Mouse (Mus musculus) lung, embryonic 14.5 days (tissue): ENCODE measurements at regions not wholly inside any gene's neighbourhood (a gene's known extent, or its start where the extent isn't known, plus 50 kb on each side); places are given as distances from the start of the nearest gene placed in this dataset.
A peak's percentile ranks its signal among the peaks of the same experiment; 100 is the strongest.

ENCODE experiments used
- ATAC-seq: fragments of 200-750 bp; cut with Nextera tagmentation; 2 replicates; pipeline ENCODE4 v1.8.0; 2017; ENCODE audit warnings: mild to moderate bottlenecking, moderate TSS enrichment, moderate library complexity; ENCODE audit not compliant: insufficient read depth
- DNase-seq: peaks from one replicate; pipeline ENCODE4 v3.0.0-alpha.2; 2015
- H3K27ac ChIP-seq: fragments of 300-500 bp; sonication (generic); 2 replicates; pipeline ENCODE4 v1.5.1; 2014; ENCODE audit warnings: low read depth, mild to moderate bottlenecking, moderate library complexity
- H3K27me3 ChIP-seq: fragments of 300-500 bp; sonication (generic); 2 replicates; pipeline ENCODE4 v1.6.1; 2014; ENCODE audit warnings: low read length, control low read depth; ENCODE audit not compliant: insufficient read depth
- H3K36me3 ChIP-seq: fragments of 300-500 bp; sonication (generic); 2 replicates; pipeline ENCODE4 v1.6.1; 2014; ENCODE audit warnings: control low read depth; ENCODE audit not compliant: insufficient read depth
- H3K4me1 ChIP-seq: fragments of 300-500 bp; sonication (generic); 2 replicates; pipeline ENCODE4 v1.6.1; 2014; ENCODE audit warnings: antibody characterized with exemption, control low read depth; ENCODE audit not compliant: insufficient read depth
- H3K4me2 ChIP-seq: fragments of 300-500 bp; sonication (generic); 2 replicates; pipeline ENCODE4 v1.6.1; 2014; ENCODE audit warnings: mild to moderate bottlenecking
- H3K4me3 ChIP-seq: fragments of 300-500 bp; sonication (generic); 2 replicates; pipeline ENCODE4 v1.5.1; 2014; ENCODE audit warnings: low read depth, low read length
- H3K9ac ChIP-seq: fragments of 300-500 bp; sonication (generic); 2 replicates; pipeline ENCODE4 v1.6.1; 2014
- H3K9me3 ChIP-seq: fragments of 300-500 bp; sonication (generic); 2 replicates; pipeline ENCODE4 v1.6.1; 2016; ENCODE audit warnings: low read depth, low read length, control low read depth
- CTCF ChIP-seq: IDR thresholded peaks from 2 replicates; pipeline ENCODE4 v1.5.1; 2016; ENCODE audit warnings: antibody characterized with exemption, low read depth
- WGBS: fragments of 180-500 bp; shearing (Covaris S2); extraction: QIAGEN DNeasy Blood & Tissue Kit; methylation state at CpG from one replicate; pipeline ENCODE4 v1.1.7; 2014; 5-methylcytosine and 5-hydroxymethylcytosine counted together

- ATAC-seq, result no peak; the same call in 1 of the 2 replicates
- 50% methylated on average over 8 of the region's 8 CpGs for WGBS
These were observed 125.8 kb downstream of the Enc1 start for GRCm38 (mm10) chr13:97366723-97367122.

GRCm38 (mm10) chr13:97365557-97366244 lies 124.8 kb downstream of the Enc1 start:
- no peak overlapping the region for H3K4me3 ChIP-seq
- no peaks in the 10 kb centered on the region for H3K36me3 ChIP-seq
- WGBS, result 44% methylated on average over 18 of the region's 18 CpGs
- ATAC-seq, result no peak
- H3K9me3 ChIP-seq, result no peaks in the 10 kb centered on the region
- no peak overlapping the region for H3K27ac ChIP-seq
- no peaks in the 10 kb centered on the region for H3K27me3 ChIP-seq
- no peak overlapping the region for H3K9ac ChIP-seq
- H3K4me2 ChIP-seq, result no peak overlapping the region
- no peak for DNase-seq
- no peak for TF ChIP-seq CTCF
- peaks cover 13% of the 10 kb centered on the region for H3K4me1 ChIP-seq

More at GRCm38 (mm10) chr13:97366723-97367122, 125.8 kb downstream of the Enc1 start:
- Histone ChIP-seq H3K27me3 (no peaks in the 10 kb centered on the region), H3K4me1 (peaks cover 7% of the 10 kb centered on the region; the same call in 1 of the 2 replicates), H3K27ac (no peak overlapping the region), H3K4me3 (no peak overlapping the region), H3K4me2 (no peak overlapping the region), H3K9ac (no peak overlapping the region), H3K9me3 (no peaks in the 10 kb centered on the region), H3K36me3 (no peaks in the 10 kb centered on the region)
- TF ChIP-seq CTCF, result no peak
- peak; percentile 37 for DNase-seq

- WGBS, result 71% methylated on average over 9 of the region's 9 CpGs
- Histone ChIP-seq H3K27ac (no peak overlapping the region), H3K4me2 (no peak overlapping the region), H3K4me3 (no peak overlapping the region), H3K27me3 (no peaks in the 10 kb centered on the region), H3K9ac (no peak overlapping the region), H3K9me3 (no peaks in the 10 kb centered on the region), H3K36me3 (no peaks in the 10 kb centered on the region), H3K4me1 (peaks cover 16% of the 10 kb centered on the region)
- no peak for ATAC-seq
- DNase-seq, result no peak
- no peak for TF ChIP-seq CTCF
These were observed 124.1 kb downstream of the Enc1 start for GRCm38 (mm10) chr13:97365004-97365403.

GRCm38 (mm10) chr13:97363765-97364164 lies 122.9 kb downstream of the Enc1 start:
- Histone ChIP-seq H3K27ac (no peak overlapping the region), H3K27me3 (no peaks in the 10 kb centered on the region), H3K9ac (no peak overlapping the region), H3K4me1 (peaks cover 16% of the 10 kb centered on the region), H3K9me3 (no peaks in the 10 kb centered on the region), H3K36me3 (no peaks in the 10 kb centered on the region), H3K4me2 (no peak overlapping the region), H3K4me3 (no peak overlapping the region)
- 42% methylated on average over 5 of the region's 5 CpGs for WGBS
- DNase-seq, result peak; percentile 71
- ATAC-seq, result no peak
- TF ChIP-seq CTCF, result no peak

- H3K27ac ChIP-seq, result no peak overlapping the region
- no peaks in the 10 kb centered on the region for H3K9me3 ChIP-seq
- H3K4me3 ChIP-seq, result no peak overlapping the region
- peaks cover 16% of the 10 kb centered on the region for H3K4me1 ChIP-seq
- TF ChIP-seq CTCF, result no peak
- DNase-seq (no peak), ATAC-seq (no peak)
- H3K36me3 ChIP-seq, result no peaks in the 10 kb centered on the region
- no peak overlapping the region for H3K9ac ChIP-seq
- H3K27me3 ChIP-seq, result no peaks in the 10 kb centered on the region
- H3K4me2 ChIP-seq, result no peak overlapping the region
- 80% methylated on average over 4 of the region's 4 CpGs for whole genome bisulfite sequencing
These were observed 122.3 kb downstream of the Enc1 start for GRCm38 (mm10) chr13:97363214-97363613.

GRCm38 (mm10) chr13:97360551-97360950 lies 119.6 kb downstream of the Enc1 start:
- WGBS, result 33% methylated on average over 9 of the region's 9 CpGs

GRCm38 (mm10) chr13:97358781-97359305 lies 117.9 kb downstream of the Enc1 start:
- ATAC-seq (no peak), DNase-seq (no peak)
- Histone ChIP-seq H3K9me3 (no peaks in the 10 kb centered on the region), H3K27me3 (no peaks in the 10 kb centered on the region), H3K27ac (no peak overlapping the region), H3K36me3 (no peaks in the 10 kb centered on the region), H3K4me1 (peaks cover 13% of the 10 kb centered on the region; the same call in 1 of the 2 replicates), H3K4me2 (no peak overlapping the region), H3K4me3 (no peak overlapping the region), H3K9ac (no peak overlapping the region)
- TF ChIP-seq CTCF, result no peak
- WGBS, result 87% methylated on average over 8 of the region's 8 CpGs

More at GRCm38 (mm10) chr13:97360551-97360950, 119.6 kb downstream of the Enc1 start:
- H3K4me3 ChIP-seq, result no peak overlapping the region
- DNase-seq, result no peak
- H3K4me2 ChIP-seq, result no peak overlapping the region
- ATAC-seq, result no peak
- no peaks in the 10 kb centered on the region for H3K9me3 ChIP-seq
- H3K9ac ChIP-seq, result no peak overlapping the region
- no peak overlapping the region for H3K27ac ChIP-seq
- H3K4me1 ChIP-seq, result peaks cover 16% of the 10 kb centered on the region
- no peaks in the 10 kb centered on the region for H3K27me3 ChIP-seq
- no peaks in the 10 kb centered on the region for H3K36me3 ChIP-seq
- no peak for TF ChIP-seq CTCF
